Mouse (Mus musculus) cerebellum, adult 2 months (tissue): ENCODE results near the gene Rpap3.

ENCODE experiments used
- CTCF ChIP-seq: fragments of 200-500 bp; IDR thresholded peaks from 2 replicates; pipeline ENCODE4 v1.5.1; 2011; ENCODE audit warnings: low read depth, mild to moderate bottlenecking, control low read depth, low read length, moderate library complexity, borderline replicate concordance; ENCODE audit not compliant: insufficient read depth
- POLR2A ChIP-seq: fragments of 200-500 bp; IDR thresholded peaks from 2 replicates; pipeline ENCODE4 v1.6.1; 2011; ENCODE audit warnings: low read length, control low read depth, borderline replicate concordance; ENCODE audit not compliant: insufficient read depth

- TF ChIP-seq POLR2A (no peak), CTCF (no peak)
Observed at GRCm38 (mm10) chr15:97718535-97719155, 13.0 kb upstream of the Rpap3 start.
